Mouse (Mus musculus) adrenal gland, postnatal 36 days (tissue): ENCODE measurements around the gene Smim7. TPM values are rescaled to one million over a fixed set of nuclear protein-coding genes. Genes with fewer than 3 reads are reported as not detected.
A peak's percentile ranks its signal among the peaks of the same experiment; 100 is the strongest.

Experiments used
- DNase-seq, 2 experiments: peaks; one replicate each; pipeline ENCODE4 v3.0.0; 2021; ENCODE audit warnings: mixed read lengths in 1 of 2
- long read RNA-seq, 2 experiments: library from polyadenylated mRNA; stranded (forward); transcript quantifications; one replicate each; pipeline ENCODE4 v2.0.0; 2021; ENCODE audit warnings: borderline sequencing depth in 2 of 2
- total RNA-seq, 2 experiments: library from RNA; stranded (reverse); gene quantifications; 2 replicates each; pipeline ENCODE4 v1.2.3; 2021

Gene Smim7
- 100 to 1,000 TPM; 119 to 136 TPM for total RNA-seq
- long read RNA-seq, experiment 1, transcript Smim7-203 (5 exons, 2,892 nt), result major isoform, 135 of 149 reads
- long read RNA-seq, experiment 1, partial matches to known transcripts, result 0 of 149 reads
- long read RNA-seq, experiment 1, other reads (novel, unspliced or antisense), result 10 of 149 reads
- long read RNA-seq, experiment 2, transcript Smim7-203 (5 exons, 2,892 nt), result major isoform, 34 of 37 reads
- long read RNA-seq, experiment 2, partial matches to known transcripts, result 0 of 37 reads
- long read RNA-seq, experiment 2, other reads (novel, unspliced or antisense), result 2 of 37 reads

- peak; percentile 98 for DNase-seq
Measured at GRCm38 (mm10) chr8:72570633-72571610, at the start of gene Smim7. TSS of gene Smim7 (minus strand) at chr8:72571088.

DNA sequence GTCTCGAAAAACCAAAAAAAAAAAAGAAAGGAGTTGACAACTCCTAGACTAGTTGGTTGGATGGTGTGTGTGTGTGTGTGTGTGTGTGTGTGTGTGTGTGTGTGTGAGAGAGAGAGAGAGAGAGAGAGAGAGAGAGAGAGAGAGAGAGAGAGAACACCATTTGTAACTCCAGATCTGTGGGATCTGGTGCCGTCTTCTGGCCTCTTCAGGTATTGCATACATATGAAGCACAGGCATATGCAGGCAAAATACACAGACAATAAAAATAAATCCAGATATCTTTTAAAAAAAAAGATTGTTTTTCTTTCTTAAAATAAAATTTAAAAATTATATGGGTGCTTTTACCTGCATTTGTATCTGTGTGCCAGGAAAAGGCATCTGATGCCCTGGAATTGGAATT, 19.3 kb upstream of the Smim7 start:
- peak; percentile 39 to 47 for DNase-seq

- no peak for DNase-seq
Measured at GRCm38 (mm10) chr8:72589286-72589685, 18.4 kb upstream of the Smim7 start.

DNA sequence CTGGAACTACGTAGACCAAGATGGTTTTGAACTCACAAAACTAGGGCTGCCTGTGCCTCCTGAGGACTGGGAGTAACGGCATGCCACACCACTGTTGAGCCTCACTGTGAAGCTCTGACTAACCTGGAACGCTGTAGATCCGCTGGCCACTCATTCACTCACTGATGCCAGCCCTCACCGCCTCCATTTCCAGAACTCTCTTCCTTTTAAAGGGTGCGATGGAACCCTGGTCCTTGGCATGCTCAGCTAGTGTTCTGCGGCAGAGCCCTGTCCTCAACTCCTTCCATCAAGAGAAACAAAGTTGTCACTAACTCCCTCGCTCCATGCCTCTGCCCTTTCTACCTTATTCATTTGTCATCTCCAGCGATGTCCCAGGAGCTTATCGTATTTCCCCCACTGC, 18.0 kb upstream of the Smim7 start:
- no peak for DNase-seq

GRCm38 (mm10) chr8:72587806-72588205, 16.9 kb upstream of the Smim7 start:
- no peak for DNase-seq

DNA sequence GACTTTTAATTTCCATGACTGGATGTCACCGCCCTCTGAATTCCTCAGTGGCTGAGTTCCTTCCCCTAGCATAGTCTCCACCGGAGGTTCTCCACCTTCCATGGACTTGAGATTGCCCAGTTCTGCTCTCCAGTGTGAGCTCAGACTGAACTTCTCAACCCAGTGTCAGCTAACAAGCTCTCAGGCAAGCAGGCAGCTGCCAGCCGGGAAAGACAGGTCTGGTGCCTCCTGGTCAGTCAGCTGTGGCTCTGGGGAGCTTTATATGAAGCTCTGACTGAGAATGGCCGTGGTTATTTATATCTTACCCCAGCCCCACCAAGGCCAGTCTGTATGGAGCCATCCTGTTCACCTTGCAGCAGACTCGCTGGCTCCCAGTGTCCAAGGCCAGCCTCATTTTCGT, 13.5 kb upstream of the Smim7 start:
- DNase-seq, result no peak

DNA sequence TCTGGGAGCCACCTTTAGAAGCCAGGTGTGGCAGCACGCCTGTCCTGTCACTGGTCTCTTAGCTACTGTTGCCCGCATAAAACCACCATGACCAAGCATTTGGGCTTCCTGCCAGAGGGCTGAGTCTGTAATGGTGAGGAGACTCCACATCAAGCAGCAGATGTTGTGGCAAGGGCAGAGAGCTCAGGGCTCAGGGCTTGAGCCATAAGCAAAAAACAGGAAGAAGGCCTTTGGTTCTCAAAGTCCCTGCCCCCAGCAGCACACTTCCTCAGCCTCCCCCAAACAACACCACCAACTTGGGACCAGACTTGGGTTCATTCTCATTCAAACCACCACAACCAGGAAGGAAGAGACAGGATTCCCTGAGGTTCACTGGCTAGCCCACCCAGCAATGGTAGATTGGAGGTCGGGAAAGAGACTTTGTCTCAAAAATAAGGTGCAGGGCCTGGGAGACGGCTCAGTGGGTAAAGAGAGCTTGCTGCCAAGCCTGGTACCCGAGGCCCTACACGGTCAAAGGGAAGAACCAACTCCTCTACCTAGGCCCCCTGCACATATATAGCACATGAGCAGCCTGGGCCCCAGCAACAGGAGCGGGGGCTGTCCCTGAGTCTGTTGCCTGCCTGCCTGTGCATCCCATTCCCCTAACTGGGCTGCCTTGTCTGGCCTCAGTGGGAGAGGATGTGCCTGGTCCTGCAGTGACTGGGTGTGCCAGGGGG, 12.3 kb upstream of the Smim7 start:
- DNase-seq, result peak; percentile 66 to 74

- DNase-seq, result no peak
Measured at GRCm38 (mm10) chr8:72579374-72579773, 8.5 kb upstream of the Smim7 start.

DNA sequence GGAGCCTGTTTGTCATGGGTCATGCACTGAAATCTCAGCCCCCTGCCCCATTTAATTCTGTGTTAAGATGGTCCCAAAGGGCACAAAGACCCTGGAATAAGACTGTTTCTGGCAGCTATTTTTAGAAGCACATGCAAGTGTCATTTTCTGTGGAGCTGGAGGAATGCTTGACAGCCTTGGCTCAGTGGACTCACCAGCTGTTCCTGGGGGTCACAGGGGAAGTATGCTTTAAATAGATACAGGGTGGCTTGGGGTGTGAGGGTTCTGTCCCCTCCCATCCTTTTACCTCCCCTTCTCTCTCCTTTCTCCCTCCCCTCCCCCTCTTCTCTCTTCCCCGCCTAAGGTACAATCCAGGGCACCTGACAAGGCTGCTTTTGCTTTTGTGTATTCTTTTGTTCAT, 7.1 kb upstream of the Smim7 start:
- no peak for DNase-seq

DNA sequence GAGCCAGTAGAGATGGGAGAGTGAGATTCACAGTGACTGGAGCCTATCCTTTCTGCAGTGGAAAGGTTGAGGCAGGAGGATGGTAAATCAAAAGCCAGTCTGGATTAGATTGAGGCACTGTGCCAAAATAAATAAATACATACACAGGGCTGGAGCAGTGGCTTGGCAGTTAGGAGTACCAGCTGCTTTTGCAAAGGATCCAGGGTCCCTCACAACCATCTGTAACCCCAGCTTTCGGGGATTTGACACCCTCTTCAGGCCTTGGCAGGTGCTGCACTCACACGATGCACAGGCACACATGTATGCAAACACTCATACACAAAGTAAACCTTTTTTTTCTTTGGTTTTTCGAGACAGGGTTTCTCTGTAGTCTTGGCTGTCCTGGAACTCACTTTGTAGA, 6.4 kb upstream of the Smim7 start:
- no peak for DNase-seq

GRCm38 (mm10) chr8:72575915-72576314, 5.0 kb upstream of the Smim7 start:
- DNase-seq, result peak in 1 of 2 experiments; percentile 14

- no peak for DNase-seq
Measured at GRCm38 (mm10) chr8:72573450-72573849, 2.6 kb upstream of the Smim7 start.

- DNase-seq, result no peak
Measured at GRCm38 (mm10) chr8:72572507-72572906, 1.6 kb upstream of the Smim7 start.

DNA sequence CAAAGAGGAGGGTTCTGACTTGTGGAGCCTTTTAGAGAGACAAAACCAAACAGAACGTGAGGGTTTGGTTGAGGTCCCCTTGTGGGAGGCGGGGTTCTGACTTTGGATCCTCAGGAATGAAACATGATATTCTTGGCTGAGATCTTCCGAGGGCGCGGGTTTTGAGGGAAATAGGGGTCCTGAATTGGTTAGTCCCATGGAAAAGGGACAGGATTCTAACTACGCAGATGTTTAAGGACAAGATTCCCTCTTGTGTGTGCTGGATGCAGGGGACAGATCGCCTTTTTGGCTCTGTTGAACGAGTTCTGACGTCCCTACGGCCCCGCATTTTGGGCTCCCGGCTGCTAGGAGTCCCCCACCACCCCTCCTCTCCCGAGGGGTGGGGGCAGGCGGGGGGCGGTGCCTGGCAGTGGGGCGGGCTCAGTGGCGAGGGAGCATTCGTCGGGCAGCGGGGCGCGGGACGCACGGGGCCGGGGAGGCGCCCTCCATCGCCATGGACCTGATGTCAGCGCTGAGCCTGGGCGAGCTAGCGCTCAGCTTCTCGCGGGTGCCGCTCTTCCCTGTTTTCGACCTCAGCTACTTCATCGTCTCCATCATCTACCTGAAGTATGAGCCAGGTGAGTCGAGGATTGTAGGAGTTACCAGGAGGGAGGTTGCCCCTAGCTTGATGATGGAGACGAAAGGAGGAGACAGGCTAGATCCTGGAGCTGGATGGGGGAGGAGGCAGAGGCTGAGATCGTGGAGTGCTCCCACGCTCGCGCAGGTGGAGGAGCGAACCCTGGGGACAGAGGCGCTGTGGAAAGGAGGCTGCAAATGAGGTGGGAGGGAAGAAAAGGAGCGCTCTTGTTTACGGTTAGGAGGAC, 954 bp upstream of the Smim7 start, which contains the start of gene Tmem38a:
TSS of gene Tmem38a (plus strand) at position 445 of the 863 bp plus-strand sequence.
- peak; percentile 87 to 90 for DNase-seq

DNA sequence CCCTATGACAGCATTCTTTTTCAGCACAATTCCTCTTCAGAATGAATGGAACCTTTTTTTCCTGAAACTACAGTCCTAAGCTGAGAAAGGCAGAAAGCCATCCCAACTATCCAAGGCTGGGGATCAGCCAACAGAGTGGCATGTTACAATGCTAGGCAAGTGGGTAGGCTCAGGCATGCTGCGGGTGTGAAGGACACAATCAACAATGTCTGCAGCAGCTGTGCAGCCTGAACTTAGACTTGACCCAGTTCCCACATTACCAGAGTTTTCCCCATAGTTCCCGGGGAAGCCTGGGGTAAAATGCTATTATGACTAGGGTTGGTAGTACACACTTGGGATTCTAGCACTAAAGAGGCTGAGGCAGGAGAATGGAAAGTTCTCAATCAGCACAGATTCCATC, 4.9 kb downstream of the Smim7 start:
- no peak for DNase-seq

- DNase-seq, result no peak
Measured at GRCm38 (mm10) chr8:72561111-72561689, 9.7 kb downstream of the Smim7 start.

DNA sequence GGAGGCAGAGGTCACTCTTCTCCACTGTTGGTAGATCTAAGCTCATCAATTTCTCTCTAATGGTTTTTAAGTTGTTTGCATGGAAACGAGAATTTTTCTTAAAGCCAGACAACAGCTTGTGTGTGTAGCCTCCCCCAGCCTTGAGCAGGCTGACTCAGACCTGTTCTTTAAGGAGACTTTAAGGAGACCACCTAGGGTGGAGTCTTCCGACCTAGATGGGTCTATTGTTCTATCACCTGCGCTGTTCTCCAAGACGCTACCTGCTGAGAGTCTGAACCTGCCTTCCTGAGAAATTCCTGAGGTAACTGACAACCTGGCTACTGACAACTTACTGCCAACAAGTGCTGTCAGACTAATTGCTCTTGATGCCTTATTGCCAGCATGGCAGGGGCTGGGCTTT, 15.1 kb downstream of the Smim7 start:
- no peak for DNase-seq

DNA sequence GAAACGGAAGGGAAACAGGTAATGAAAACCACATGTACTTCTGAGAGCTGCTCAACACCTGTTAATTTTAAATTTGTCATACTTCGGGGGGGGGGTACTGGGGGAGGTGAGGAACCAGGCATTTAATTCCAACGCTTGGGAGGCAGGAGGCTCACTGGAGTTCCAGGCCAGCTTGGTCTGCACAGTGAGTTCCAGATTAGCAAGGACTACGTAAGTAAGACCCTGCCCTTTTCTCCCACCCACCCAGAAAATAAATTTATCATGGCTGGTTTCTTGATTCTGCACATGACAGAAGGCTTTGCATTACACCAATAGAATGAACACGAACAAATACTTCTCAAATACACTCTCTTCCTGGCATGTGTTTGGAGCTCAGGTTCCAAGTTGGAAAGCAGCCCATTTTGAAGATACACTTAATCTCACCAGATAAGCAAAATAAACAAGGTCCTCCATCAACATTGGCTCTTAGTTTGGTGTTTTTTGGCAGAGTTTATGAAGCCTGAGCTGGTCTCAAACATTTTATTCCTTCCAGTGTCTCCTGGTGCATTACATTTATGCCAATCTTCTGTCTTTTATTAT, 21.5 kb downstream of the Smim7 start:
- DNase-seq, result no peak

DNA sequence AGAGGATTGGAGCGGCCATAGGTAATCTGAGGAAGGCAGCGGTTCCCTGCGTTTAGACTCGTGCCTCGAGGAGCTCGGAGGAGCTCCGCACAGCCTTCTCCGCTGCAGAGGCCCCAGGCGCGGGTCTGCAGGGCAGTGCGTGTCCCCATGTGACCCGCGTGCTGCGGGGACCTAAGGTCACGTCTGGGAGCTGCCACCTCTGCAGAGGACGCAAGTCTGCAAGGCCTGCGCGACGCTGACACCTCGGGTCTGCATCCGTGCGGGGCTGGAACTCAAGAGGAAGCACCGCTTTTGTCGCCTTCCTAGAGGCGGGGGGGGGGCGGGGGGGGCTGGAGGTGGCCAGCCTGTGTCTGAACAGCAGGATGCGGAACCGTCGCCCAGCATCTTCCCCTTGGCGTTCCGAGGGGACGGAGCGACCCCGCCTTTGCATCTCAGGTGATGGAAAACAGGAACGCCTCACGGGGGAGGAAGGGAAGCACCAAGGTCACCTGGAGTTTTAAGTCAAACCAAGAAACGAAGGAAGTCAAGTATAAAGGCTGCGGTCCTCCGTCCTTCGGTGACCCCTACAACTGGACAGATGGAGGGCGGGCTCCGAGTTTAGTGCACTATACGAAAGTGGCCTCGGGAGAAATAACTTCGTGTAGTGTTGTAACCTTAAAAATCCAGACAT, 22.1 kb downstream of the Smim7 start:
- peak in 1 of 2 experiments; percentile 64 for DNase-seq
